Mouse (Mus musculus) adrenal gland, adult (tissue): ENCODE results near the gene Olfr1233.

ENCODE experiments used
- DNase-seq, 2 experiments: peaks; one replicate each; pipeline ENCODE4 v3.0.0; 2022 to 2023; ENCODE audit warnings: low spot score in 1 of 2; ENCODE audit not compliant: inconsistent age in 2 of 2

Gene Olfr1233

GRCm38 (mm10) chr2:89342298-89342697 lies at the start of gene Olfr1233:
TSS of gene Olfr1233 (minus strand) at chr2:89342398.
- DNase-seq: no peak

- DNase-seq: no peak
These were observed 22.6 kb upstream of the Olfr1233 start, which contains the start of gene Olfr1234 for GRCm38 (mm10) chr2:89364765-89365164. TSS of gene Olfr1234 (minus strand) at chr2:89364865.

- DNase-seq: no peak
These were observed 12.6 kb downstream of the Olfr1233 start, which contains the start of gene Olfr1232 for GRCm38 (mm10) chr2:89329575-89329974. TSS of gene Olfr1232 (minus strand) at chr2:89329675.

GRCm38 (mm10) chr2:89306974-89307373 lies 35.2 kb downstream of the Olfr1233 start, which contains the start of gene Olfr1231:
TSS of gene Olfr1231 (minus strand) at chr2:89307074.
- no peak for DNase-seq

- no peak for DNase-seq
These were observed 45.0 kb downstream of the Olfr1233 start, which contains the start of gene Olfr1230 for GRCm38 (mm10) chr2:89297168-89297567. TSS of gene Olfr1230 (minus strand) at chr2:89297268.

GRCm38 (mm10) chr2:89287914-89288313 lies 54.3 kb downstream of the Olfr1233 start, which contains the start of gene Olfr1229:
TSS of gene Olfr1229 (minus strand) at chr2:89288014.
- no peak for DNase-seq
